Mouse (Mus musculus) CH12.LX (cell line): ENCODE data around the gene Myocd. TPM values are rescaled to one million over a fixed set of nuclear protein-coding genes. Genes with fewer than 3 reads are reported as not detected.

ENCODE experiments used
- DNase-seq: peaks from one replicate; pipeline ENCODE4 v3.0.0-alpha.2; 2013; ENCODE audit errors: extremely low read depth
- H3K27ac ChIP-seq: 2 replicates; pipeline ENCODE4 v1.5.1; 2012; ENCODE audit warnings: low read depth, mild to moderate bottlenecking, control low read depth, moderate library complexity; ENCODE audit not compliant: insufficient read depth
- H3K27me3 ChIP-seq: replicated peaks from 2 replicates; pipeline ENCODE3; 2012; ENCODE audit warnings: inconsistent platforms
- H3K36me3 ChIP-seq, 2 experiments: replicated peaks in 1 of 2; 2 replicates each; pipeline versions ENCODE3 to v1.6.1; 2012; ENCODE audit warnings: inconsistent platforms in 1 of 2, low read length in 1 of 2, mild to moderate bottlenecking in 1 of 2, mixed read lengths in 1 of 2, moderate library complexity in 1 of 2; ENCODE audit not compliant: control insufficient read depth in 1 of 2, insufficient read depth in 1 of 2
- H3K4me1 ChIP-seq, 2 experiments: 2 replicates each; pipeline ENCODE4 v1.6.1; 2012; ENCODE audit warnings: inconsistent platforms in 1 of 2, moderate library complexity in 1 of 2; ENCODE audit not compliant: insufficient read depth in 2 of 2, control insufficient read depth in 1 of 2
- H3K4me2 ChIP-seq: 2 replicates; pipeline ENCODE4 v1.6.1; 2012; ENCODE audit warnings: low read depth, mild to moderate bottlenecking, control low read depth; ENCODE audit not compliant: poor library complexity, insufficient read depth, severe bottlenecking
- H3K4me3 ChIP-seq, 3 experiments: fragments of 150-350 bp in 1 of 3; sonication (generic) in 1 of 3; replicated peaks in 1 of 3; 2 replicates each; pipeline versions ENCODE3 to v1.5.1; 2011 to 2012; ENCODE audit warnings: low read depth in 2 of 3, low read length in 2 of 3, mild to moderate bottlenecking in 2 of 3, moderate library complexity in 2 of 3, control low read depth in 1 of 3, improper control_type of control experiment in 1 of 3, inconsistent platforms in 1 of 3, mixed read lengths in 1 of 3; ENCODE audit not compliant: poor library complexity in 1 of 3
- H3K79me2 ChIP-seq: replicated peaks from 2 replicates; pipeline ENCODE4 v1.6.1; 2012; ENCODE audit warnings: mild to moderate bottlenecking, moderate library complexity; ENCODE audit not compliant: control insufficient read depth, poor library complexity, insufficient read depth, severe bottlenecking; ENCODE audit errors: extremely low read depth
- H3K9ac ChIP-seq: 2 replicates; pipeline ENCODE4 v1.6.1; 2012; ENCODE audit warnings: low read depth, mild to moderate bottlenecking, control low read depth, moderate library complexity; ENCODE audit not compliant: insufficient read depth
- H3K9me3 ChIP-seq: replicated peaks from 2 replicates; pipeline ENCODE3; 2012; ENCODE audit warnings: low read length, inconsistent platforms, mixed read lengths
- BHLHE40 ChIP-seq: IDR thresholded peaks from 2 replicates; pipeline ENCODE4 v1.6.1; 2011; ENCODE audit warnings: mild to moderate bottlenecking, low read depth, low read length, improper control_type of control experiment
- CTCF ChIP-seq, 2 experiments: IDR thresholded peaks in 1 of 2; conservative IDR thresholded peaks in 1 of 2; 2 replicates each; pipeline ENCODE4 v1.5.1; 2011 to 2012; ENCODE audit warnings: low read depth in 2 of 2, low read length in 2 of 2, improper control_type of control experiment in 1 of 2, inconsistent platforms in 1 of 2, mild to moderate bottlenecking in 1 of 2, moderate library complexity in 1 of 2
- E2F4 ChIP-seq: IDR thresholded peaks from 2 replicates; pipeline ENCODE4 v1.6.1; 2011; ENCODE audit warnings: low read depth, low read length, improper control_type of control experiment; ENCODE audit not compliant: insufficient replicate concordance
- ETS1 ChIP-seq: conservative IDR thresholded peaks from 2 replicates; pipeline ENCODE4 v1.6.1; 2012; ENCODE audit warnings: low read depth, mild to moderate bottlenecking, inconsistent platforms, low read length, improper control_type of control experiment, moderate library complexity
- MAX ChIP-seq: IDR thresholded peaks from 2 replicates; pipeline ENCODE4 v1.6.1; 2011; ENCODE audit warnings: low read length, improper control_type of control experiment
- MAZ ChIP-seq: IDR thresholded peaks from 2 replicates; pipeline ENCODE4 v1.6.1; 2012; ENCODE audit warnings: low read depth, mild to moderate bottlenecking, inconsistent platforms, low read length, improper control_type of control experiment, moderate library complexity
- MEF2A ChIP-seq: IDR thresholded peaks from 2 replicates; pipeline ENCODE4 v1.6.1; 2014; ENCODE audit warnings: low read depth, mild to moderate bottlenecking, inconsistent platforms, low read length, improper control_type of control experiment, borderline replicate concordance
- MXI1 ChIP-seq: IDR thresholded peaks from 2 replicates; pipeline ENCODE4 v1.6.1; 2011; ENCODE audit warnings: mild to moderate bottlenecking, low read depth, low read length, improper control_type of control experiment
- MYC ChIP-seq: IDR thresholded peaks from 2 replicates; pipeline ENCODE4 v1.6.1; 2011; ENCODE audit warnings: low read depth, mild to moderate bottlenecking, improper control_type of control experiment, low read length
- NRF1 ChIP-seq: IDR thresholded peaks from 2 replicates; pipeline ENCODE4 v1.6.1; 2014; ENCODE audit warnings: low read depth, mild to moderate bottlenecking, inconsistent platforms, low read length, improper control_type of control experiment, moderate library complexity
- PAX5 ChIP-seq: IDR thresholded peaks from 2 replicates; pipeline ENCODE4 v1.6.1; 2012; ENCODE audit warnings: low read length, inconsistent platforms, mixed read lengths
- RAD21 ChIP-seq: IDR thresholded peaks from 2 replicates; pipeline ENCODE4 v1.6.1; 2011; ENCODE audit warnings: low read depth, mild to moderate bottlenecking, low read length, improper control_type of control experiment, moderate library complexity
- RCOR1 ChIP-seq: conservative IDR thresholded peaks from 2 replicates; pipeline ENCODE4 v1.6.1; 2012; ENCODE audit warnings: low read depth, mild to moderate bottlenecking, inconsistent platforms, low read length, improper control_type of control experiment
- SIN3A ChIP-seq: IDR thresholded peaks from 2 replicates; pipeline ENCODE4 v1.6.1; 2012; ENCODE audit warnings: low read length, improper control_type of control experiment, inconsistent platforms
- SMC3 ChIP-seq: IDR thresholded peaks from 2 replicates; pipeline ENCODE4 v1.6.1; 2011; ENCODE audit warnings: low read depth, low read length, improper control_type of control experiment
- TBP ChIP-seq: conservative IDR thresholded peaks from 2 replicates; pipeline ENCODE4 v1.6.1; 2011; ENCODE audit warnings: low read depth, low read length, improper control_type of control experiment
- USF2 ChIP-seq: conservative IDR thresholded peaks from 2 replicates; pipeline ENCODE4 v1.6.1; 2011; ENCODE audit warnings: low read depth, low read length, improper control_type of control experiment
- ZC3H11A ChIP-seq: IDR thresholded peaks from 2 replicates; pipeline ENCODE4 v1.6.1; 2012; ENCODE audit warnings: low read depth, mild to moderate bottlenecking, inconsistent platforms, low read length, improper control_type of control experiment
- ZMIZ1 ChIP-seq: IDR thresholded peaks from 2 replicates; pipeline ENCODE4 v1.6.1; 2012; ENCODE audit warnings: low read depth, mild to moderate bottlenecking, inconsistent platforms, low read length, improper control_type of control experiment
- ZNF384 ChIP-seq: IDR thresholded peaks from 2 replicates; pipeline ENCODE4 v1.6.1; 2012; ENCODE audit warnings: low read depth, low read length, improper control_type of control experiment, inconsistent platforms
- dilution Hi-C: fragments of 300-500 bp; cut with MboI; formaldehyde crosslinking; loops from 2 replicates; pipeline ENCODE4 v1.14.3; 2020; ENCODE audit warnings: low sequenced_read_pairs; ENCODE audit not compliant: extremely low pct_unique_long_range_greater_than_20kb, extremely low pct_ligation_motif_present
- in situ Hi-C: fragments of 300-500 bp; cut with MboI; formaldehyde crosslinking; loops from 3 replicates; pipeline ENCODE4 v1.14.3; 2019; ENCODE audit warnings: low sequenced_read_pairs, low pct_ligation_motif_present, low pct_unique_long_range_greater_than_20kb, mixed read lengths
- polyA plus RNA-seq: library from polyadenylated mRNA; unstranded; fragments of >175 nt; gene quantifications from 2 replicates; pipeline ENCODE4 v1.2.1, GENCODE M21; 2012; ENCODE audit warnings: low read depth; ENCODE audit not compliant: insufficient read length
- total RNA-seq, 2 experiments: library from RNA; depleted of rRNA; stranded (reverse); fragments of 300-350 nt in 1 of 2; fragments of >200 nt in 1 of 2; gene quantifications; 2 replicates each; pipeline ENCODE4 v1.2.3; 2012 to 2014

Myocd gene
- total and polyA plus RNA-seq, 3 experiments = not detected

DNA sequence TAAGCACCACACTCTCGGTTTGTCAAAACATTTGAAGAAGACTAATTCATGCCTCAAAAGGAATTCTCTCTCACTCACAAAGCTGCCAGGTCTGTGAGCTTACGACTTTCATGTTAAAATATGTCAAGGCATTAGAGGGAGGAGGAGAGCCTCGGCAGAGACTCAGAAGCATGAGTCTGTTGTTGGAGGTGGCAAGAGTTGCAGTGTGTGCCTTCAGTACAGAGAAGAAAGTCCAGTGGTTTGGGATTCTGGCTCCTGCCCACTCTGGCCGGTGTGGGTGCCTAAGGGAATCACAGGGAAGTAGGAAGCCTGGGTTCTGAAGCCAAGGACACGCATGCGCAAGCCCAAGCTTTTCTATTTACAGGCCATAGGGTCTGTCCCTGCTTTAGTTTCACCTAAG, 14.2 kb downstream of the Myocd start:
- Histone ChIP-seq H3K36me3 (no peaks in the 10 kb centered on the region), H3K4me2 (no peak overlapping the region), H3K9ac (no peak overlapping the region), H3K9me3 (no peaks in the 10 kb centered on the region), H3K4me1 (peaks cover 0 to 7% of the 10 kb centered on the region in 2 experiments; a peak in 1 of 4 replicates)
- in situ Hi-C loops = no loop called here
- dilution Hi-C loops = no loop called here
- no peak for DNase-seq
- TF ChIP-seq MYC (no peak), PAX5 (no peak), MXI1 (no peak)
- TF ChIP-seq, all 38 proteins: peak for 0
- H3K79me2 ChIP-seq = no peaks in the 10 kb centered on the region
- H3K4me3 ChIP-seq = no peak overlapping the region
- no peaks in the 10 kb centered on the region for H3K27me3 ChIP-seq
- H3K27ac ChIP-seq = no peak overlapping the region

DNA sequence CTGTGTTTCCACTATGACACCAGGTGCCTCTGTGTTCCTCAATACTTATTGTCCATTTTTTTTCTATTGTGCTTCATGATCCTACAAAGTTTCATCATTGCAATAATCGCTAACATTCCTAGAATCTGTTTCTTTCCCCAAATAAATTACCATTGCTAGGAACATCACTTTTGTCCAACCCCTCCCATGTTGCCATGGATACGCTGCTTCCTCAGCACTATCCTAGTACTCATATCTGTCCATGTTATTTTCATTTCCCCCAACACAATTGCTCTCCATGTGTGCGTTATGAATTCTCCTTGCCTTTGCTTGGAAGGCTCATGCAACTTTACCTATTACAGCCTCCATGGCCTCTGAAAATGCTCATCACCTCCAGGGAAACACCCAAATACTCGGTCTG, 19.4 kb downstream of the Myocd start:
- in situ Hi-C loops (no loop called here), dilution Hi-C loops (no loop called here)
- no peak overlapping the region for H3K4me2 ChIP-seq
- H3K9ac ChIP-seq = no peak overlapping the region
- TF ChIP-seq SMC3 = no peak
- no peak for TF ChIP-seq PAX5
- TF ChIP-seq MXI1 = no peak
- no peak for TF ChIP-seq USF2
- TF ChIP-seq E2F4 = no peak
- TF ChIP-seq ZC3H11A = no peak
- no peak for TF ChIP-seq RAD21
- TF ChIP-seq SIN3A = no peak
- no peak for TF ChIP-seq MAX
- no peak for TF ChIP-seq CTCF (conservative IDR thresholded peaks at IDR 0.05 in 1 of 2, IDR thresholded peaks at IDR 0.05 in 1 of 2; ENCODE audit: low read depth in 2 of 2, low read length in 2 of 2)
- TF ChIP-seq MAZ = no peak
- TF ChIP-seq RCOR1 = no peak
- TF ChIP-seq ZNF384 = no peak
- no peak for TF ChIP-seq TBP
- no peak for TF ChIP-seq ZMIZ1
- no peak for TF ChIP-seq BHLHE40
- no peak for TF ChIP-seq MEF2A
- no peak for TF ChIP-seq MYC
- TF ChIP-seq ETS1 = no peak
- TF ChIP-seq NRF1 = no peak
- H3K4me3 ChIP-seq = no peak overlapping the region
- no peaks in the 10 kb centered on the region for H3K9me3 ChIP-seq
- peaks cover 0 to 7% of the 10 kb centered on the region in 2 experiments; a peak in 2 of 4 replicates for H3K4me1 ChIP-seq
- no peaks in the 10 kb centered on the region for H3K79me2 ChIP-seq
- H3K27ac ChIP-seq = no peak overlapping the region
- no peak for DNase-seq
- no peaks in the 10 kb centered on the region for H3K27me3 ChIP-seq
- no peaks in the 10 kb centered on the region for H3K36me3 ChIP-seq
